Mouse (Mus musculus): ENCODE measurements around the gene Cnpy1. TPM values are rescaled to one million over a fixed set of nuclear protein-coding genes. Genes with fewer than 3 reads are reported as not detected.

Cnpy1 gene
- total and polyA plus RNA-seq, 3 experiments, result not detected

- Histone ChIP-seq H3K9ac (ENCODE audit: control insufficient read depth, low read depth, low read length, poor library complexity, severe bottlenecking) (no peak overlapping the region), H3K36me3 (ENCODE audit: control insufficient read depth in 1 of 2, insufficient read depth in 2 of 2, low read length in 2 of 2) (no peaks in the 10 kb centered on the region), H3K79me2 (ENCODE audit: control insufficient read depth, insufficient read depth, low read length, poor library complexity) (no peaks in the 10 kb centered on the region), H3K9me3 (replicated peaks; ENCODE audit: insufficient read depth, low read length) (no peaks in the 10 kb centered on the region), H3K27me3 (ENCODE audit: control insufficient read depth in 1 of 2, insufficient read depth in 2 of 2, low read length in 2 of 2) (no peaks in the 10 kb centered on the region), H3K4me1 (ENCODE audit: control insufficient read depth in 1 of 2, insufficient read depth in 2 of 2, low read length in 2 of 2) (no peaks in the 10 kb centered on the region), H3K4me3 (ENCODE audit: control insufficient read depth in 1 of 2, insufficient read depth in 1 of 2, low read depth in 2 of 2, low read length in 2 of 2) (no peak overlapping the region), H3K27ac (ENCODE audit: control insufficient read depth, low read depth, low read length) (no peak overlapping the region)
- no peak for TF ChIP-seq KAT2A (conservative IDR thresholded peaks at IDR 0.05; ENCODE audit: low read depth, low read length)
- no peak for TF ChIP-seq GABPA (IDR thresholded peaks at IDR 0.05; ENCODE audit: low read depth, low read length)
- TF ChIP-seq MXI1 (IDR thresholded peaks at IDR 0.05; ENCODE audit: low read depth, low read length), result no peak
- TF ChIP-seq SMC3 (IDR thresholded peaks at IDR 0.05; ENCODE audit: low read depth, low read length), result no peak
- TF ChIP-seq CHD2 (IDR thresholded peaks at IDR 0.05; ENCODE audit: low read length), result no peak
- TF ChIP-seq POLR2AphosphoS5 (IDR thresholded peaks at IDR 0.05; ENCODE audit: borderline replicate concordance, low read depth, low read length), result no peak
- TF ChIP-seq MAX (IDR thresholded peaks at IDR 0.05; ENCODE audit: low read length), result no peak
- TF ChIP-seq ELF1 (IDR thresholded peaks at IDR 0.05; ENCODE audit: low read depth, low read length), result no peak
- no peak for TF ChIP-seq ZKSCAN1 (IDR thresholded peaks at IDR 0.05; ENCODE audit: low read depth, low read length)
- no peak for TF ChIP-seq NELFE (IDR thresholded peaks at IDR 0.05; ENCODE audit: low read depth, low read length)
- no peak for DNase-seq (ENCODE audit: low read depth, low spot score)
Measured at GRCm38 (mm10) chr5:28203086-28203485, 42.5 kb downstream of the Cnpy1 start.

GRCm38 (mm10) chr5:28199089-28199873 is 46.3 kb downstream of the Cnpy1 start:
- no peak overlapping the region for H3K9ac ChIP-seq (ENCODE audit: control insufficient read depth, low read depth, low read length, poor library complexity, severe bottlenecking)

GRCm38 (mm10) chr5:28195473-28195872 is 50.1 kb downstream of the Cnpy1 start:
- Histone ChIP-seq H3K27me3 (ENCODE audit: control insufficient read depth in 1 of 2, insufficient read depth in 2 of 2, low read length in 2 of 2) (0 out of 4 replicates have a peak, but pooled peaks cover 0 to 2% of the 10 kb centered on the region in 2 experiments), H3K4me3 (ENCODE audit: control insufficient read depth in 1 of 2, insufficient read depth in 1 of 2, low read depth in 2 of 2, low read length in 2 of 2) (no peak overlapping the region), H3K79me2 (ENCODE audit: control insufficient read depth, insufficient read depth, low read length, poor library complexity) (no peaks in the 10 kb centered on the region), H3K9me3 (replicated peaks; ENCODE audit: insufficient read depth, low read length) (no peaks in the 10 kb centered on the region), H3K36me3 (ENCODE audit: control insufficient read depth in 1 of 2, insufficient read depth in 2 of 2, low read length in 2 of 2) (no peaks in the 10 kb centered on the region), H3K27ac (ENCODE audit: control insufficient read depth, low read depth, low read length) (no peak overlapping the region), H3K4me1 (ENCODE audit: control insufficient read depth in 1 of 2, insufficient read depth in 2 of 2, low read length in 2 of 2) (no peaks in the 10 kb centered on the region), H3K9ac (ENCODE audit: control insufficient read depth, low read depth, low read length, poor library complexity, severe bottlenecking) (no peak overlapping the region)
- no peak for DNase-seq (ENCODE audit: low read depth, low spot score)
- TF ChIP-seq TBP (IDR thresholded peaks at IDR 0.05; ENCODE audit: low read depth, low read length) (no peak), CHD2 (IDR thresholded peaks at IDR 0.05; ENCODE audit: low read length) (no peak), SIN3A (IDR thresholded peaks at IDR 0.05; ENCODE audit: low read length) (no peak), ZKSCAN1 (IDR thresholded peaks at IDR 0.05; ENCODE audit: low read depth, low read length) (no peak), RCOR1 (IDR thresholded peaks at IDR 0.05; ENCODE audit: low read depth, low read length) (no peak), MYC (IDR thresholded peaks at IDR 0.05; ENCODE audit: low read depth, low read length) (no peak), RAD21 (IDR thresholded peaks at IDR 0.05; ENCODE audit: low read depth, low read length) (no peak), POLR2AphosphoS2 (IDR thresholded peaks at IDR 0.05; ENCODE audit: low read length) (no peak), MAX (IDR thresholded peaks at IDR 0.05; ENCODE audit: low read length) (no peak), MAFK (IDR thresholded peaks at IDR 0.05; ENCODE audit: borderline replicate concordance, low read depth, low read length) (no peak), USF1 (IDR thresholded peaks at IDR 0.05; ENCODE audit: low read depth, low read length) (no peak), MXI1 (IDR thresholded peaks at IDR 0.05; ENCODE audit: low read depth, low read length) (no peak), GABPA (IDR thresholded peaks at IDR 0.05; ENCODE audit: low read depth, low read length) (no peak), GATA1 (IDR thresholded peaks at IDR 0.05; ENCODE audit: low read depth, low read length) (no peak), KAT2A (conservative IDR thresholded peaks at IDR 0.05; ENCODE audit: low read depth, low read length) (no peak), POLR2A (IDR thresholded peaks at IDR 0.05; ENCODE audit: control insufficient read depth in 1 of 2, insufficient read depth in 1 of 2, low read depth in 1 of 2, low read length in 2 of 2, poor library complexity in 1 of 2) (no peak), POLR2AphosphoS5 (IDR thresholded peaks at IDR 0.05; ENCODE audit: borderline replicate concordance, low read depth, low read length) (no peak), UBTF (IDR thresholded peaks at IDR 0.05; ENCODE audit: borderline replicate concordance, insufficient read depth, low read depth, low read length) (no peak), ZC3H11A (IDR thresholded peaks at IDR 0.05; ENCODE audit: low read depth, low read length) (no peak)

More at GRCm38 (mm10) chr5:28199089-28199873, 46.3 kb downstream of the Cnpy1 start:
- H3K4me1 ChIP-seq (ENCODE audit: control insufficient read depth in 1 of 2, insufficient read depth in 2 of 2, low read length in 2 of 2), result no peaks in the 10 kb centered on the region
- no peaks in the 10 kb centered on the region for H3K79me2 ChIP-seq (ENCODE audit: control insufficient read depth, insufficient read depth, low read length, poor library complexity)
- no peaks in the 10 kb centered on the region for H3K9me3 ChIP-seq (replicated peaks; ENCODE audit: insufficient read depth, low read length)
- no peak for DNase-seq (ENCODE audit: low read depth, low spot score)
- no peak overlapping the region for H3K27ac ChIP-seq (ENCODE audit: control insufficient read depth, low read depth, low read length)
- TF ChIP-seq SIN3A (IDR thresholded peaks at IDR 0.05; ENCODE audit: low read length), result no peak
- no peak for TF ChIP-seq MAX (IDR thresholded peaks at IDR 0.05; ENCODE audit: low read length)
- TF ChIP-seq TAL1 (IDR thresholded peaks at IDR 0.05; ENCODE audit: low read length), result no peak
- TF ChIP-seq POLR2AphosphoS2 (IDR thresholded peaks at IDR 0.05; ENCODE audit: low read length), result no peak
- no peak for TF ChIP-seq NELFE (IDR thresholded peaks at IDR 0.05; ENCODE audit: low read depth, low read length)
- TF ChIP-seq GATA1 (IDR thresholded peaks at IDR 0.05; ENCODE audit: low read depth, low read length), result no peak
- TF ChIP-seq ZC3H11A (IDR thresholded peaks at IDR 0.05; ENCODE audit: low read depth, low read length), result no peak
- no peak for TF ChIP-seq NRF1 (IDR thresholded peaks at IDR 0.05; ENCODE audit: insufficient read depth, low read depth, low read length, poor library complexity, severe bottlenecking)
- no peak for TF ChIP-seq MAZ (IDR thresholded peaks at IDR 0.05; ENCODE audit: low read depth, low read length)
- H3K36me3 ChIP-seq (ENCODE audit: control insufficient read depth in 1 of 2, insufficient read depth in 2 of 2, low read length in 2 of 2), result no peaks in the 10 kb centered on the region
- no peak overlapping the region for H3K4me3 ChIP-seq (ENCODE audit: control insufficient read depth in 1 of 2, insufficient read depth in 1 of 2, low read depth in 2 of 2, low read length in 2 of 2)
- H3K27me3 ChIP-seq (ENCODE audit: control insufficient read depth in 1 of 2, insufficient read depth in 2 of 2, low read length in 2 of 2), result no peaks in the 10 kb centered on the region
